Mouse (Mus musculus) layer of hippocampus, postnatal 25 days (tissue): Measurements from ENCODE around the gene Tns3. TPM values are rescaled to one million over a fixed set of nuclear protein-coding genes. Genes with fewer than 3 reads are reported as not detected.
"Not testable (repeated sequence)": the region's sequence is repeated elsewhere in the genome, so short reads cannot be mapped to it uniquely, and the experiment has no call there.

Experiments used
- DNase-seq, 2 experiments: peaks; one replicate each; pipeline ENCODE4 v3.0.0; 2022; ENCODE audit warnings: mixed read lengths in 2 of 2, low spot score in 1 of 2; ENCODE audit errors: extremely low spot score in 1 of 2
- total RNA-seq, 2 experiments: library from RNA; stranded (reverse); gene quantifications; 2 replicates each; pipeline ENCODE4 v1.2.3; 2021

Gene Tns3
- total RNA-seq, 2 experiments from 2014 or later: 46.6 to 53.2 TPM

DNA sequence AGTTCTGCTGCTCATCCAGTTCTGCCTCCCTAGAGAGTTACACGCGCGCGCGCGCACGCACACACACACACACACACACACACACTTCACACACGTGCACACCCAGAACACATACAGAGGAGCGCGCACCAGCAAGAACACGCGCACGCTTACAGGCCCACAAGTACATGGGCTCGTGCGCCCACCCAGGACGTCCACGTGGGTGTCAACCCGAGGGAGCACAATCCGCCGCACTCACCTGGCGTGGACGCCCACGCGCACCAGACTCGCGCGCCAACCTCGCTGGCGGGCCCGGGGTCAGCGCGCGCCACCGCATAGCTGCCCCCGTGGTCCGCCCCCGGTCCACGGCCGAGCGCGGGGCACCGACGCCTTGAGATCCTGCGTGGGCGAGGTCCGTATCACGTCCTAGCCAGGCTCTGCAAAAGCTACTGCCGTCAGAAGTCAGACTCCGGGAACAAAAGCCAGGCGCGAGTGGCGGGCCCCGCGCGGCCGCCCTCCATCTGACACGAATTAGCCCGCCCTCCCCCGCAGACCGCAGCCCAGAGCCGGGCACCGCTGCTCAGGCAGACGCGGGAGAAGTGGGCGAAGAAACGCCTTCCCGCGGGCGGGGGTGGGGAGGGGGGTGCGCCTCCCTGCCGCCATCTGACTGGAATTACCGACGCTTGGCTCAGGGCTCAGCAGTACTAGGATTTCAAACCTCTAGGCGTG, 40.0 kb downstream of the Tns3 start:
- DNase-seq: peak; percentile 31 to 39

DNA sequence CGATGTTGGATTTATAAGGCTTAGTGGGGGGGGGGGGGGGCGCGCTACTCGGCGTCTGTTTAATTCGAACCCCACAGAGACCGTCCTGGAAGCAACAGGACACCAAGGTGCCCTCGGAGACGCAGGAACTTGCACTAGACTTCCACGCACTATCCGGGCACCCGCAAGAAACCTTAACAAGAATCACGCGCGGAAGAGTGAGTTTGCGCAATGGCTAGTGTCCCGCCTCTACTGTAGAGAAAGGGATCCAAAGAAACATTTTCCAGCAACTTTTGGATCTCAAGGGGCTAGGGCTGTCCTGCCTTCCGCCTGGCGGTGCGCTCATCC, 40.5 kb downstream of the Tns3 start:
- DNase-seq: no peak

DNA sequence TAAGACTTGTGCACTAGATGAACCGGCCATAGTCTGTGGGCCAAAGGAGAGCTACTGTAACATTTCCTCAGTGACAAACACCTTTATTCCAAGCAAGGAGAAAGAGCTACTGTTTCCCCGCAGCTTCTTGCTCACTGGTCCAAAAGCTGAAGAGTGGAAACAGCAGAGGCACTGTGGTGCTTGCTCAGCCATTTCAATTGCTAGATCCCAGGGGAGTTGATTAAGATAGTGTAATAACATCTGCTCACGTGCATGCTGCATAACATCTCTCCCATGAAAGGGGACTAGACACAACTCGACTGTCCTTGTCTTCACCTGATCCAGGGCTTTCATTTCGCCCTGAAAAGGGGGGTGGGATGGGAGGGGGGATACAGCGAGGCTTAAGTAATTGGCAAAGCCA, 41.7 kb downstream of the Tns3 start:
- DNase-seq: no peak

DNA sequence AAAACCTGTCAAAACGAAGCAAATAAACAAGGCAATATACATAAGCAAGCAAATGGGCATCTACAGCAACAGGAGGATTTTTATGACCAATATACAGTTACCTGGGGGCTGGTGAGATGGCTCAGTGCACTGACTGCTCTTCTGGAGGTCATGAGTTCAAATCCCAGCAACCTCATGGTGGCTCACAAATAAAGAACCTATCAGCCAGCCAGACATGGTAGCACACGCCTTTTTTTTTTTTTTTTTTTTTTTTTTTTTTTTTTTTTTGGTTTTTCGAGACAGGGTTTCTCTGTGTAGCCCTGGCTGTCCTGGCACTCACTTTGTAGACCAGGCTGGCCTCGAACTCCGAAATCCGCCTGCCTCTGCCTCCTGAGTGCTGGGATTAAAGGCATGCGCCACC, 45.2 kb downstream of the Tns3 start:
- DNase-seq: not testable (repeated sequence)

DNA sequence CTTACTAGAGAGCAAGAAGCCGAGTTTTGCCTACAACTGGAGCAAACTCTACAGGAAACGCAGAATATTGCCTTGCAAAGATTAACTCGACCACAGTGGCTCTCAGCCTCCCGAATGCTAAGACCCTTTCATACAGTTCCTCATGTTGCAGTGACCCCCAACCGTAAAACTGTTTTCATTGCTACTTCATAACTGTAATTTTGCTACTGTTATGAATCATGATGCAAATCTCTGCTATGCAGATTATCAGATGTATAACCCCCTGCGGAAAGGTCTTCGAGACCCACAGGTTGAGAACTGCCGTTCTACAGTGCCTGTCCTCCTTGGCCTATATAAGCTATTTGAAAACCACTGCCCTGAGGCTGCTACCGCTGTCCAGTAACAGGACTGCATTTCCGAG, 46.0 kb downstream of the Tns3 start:
- DNase-seq: no peak

DNA sequence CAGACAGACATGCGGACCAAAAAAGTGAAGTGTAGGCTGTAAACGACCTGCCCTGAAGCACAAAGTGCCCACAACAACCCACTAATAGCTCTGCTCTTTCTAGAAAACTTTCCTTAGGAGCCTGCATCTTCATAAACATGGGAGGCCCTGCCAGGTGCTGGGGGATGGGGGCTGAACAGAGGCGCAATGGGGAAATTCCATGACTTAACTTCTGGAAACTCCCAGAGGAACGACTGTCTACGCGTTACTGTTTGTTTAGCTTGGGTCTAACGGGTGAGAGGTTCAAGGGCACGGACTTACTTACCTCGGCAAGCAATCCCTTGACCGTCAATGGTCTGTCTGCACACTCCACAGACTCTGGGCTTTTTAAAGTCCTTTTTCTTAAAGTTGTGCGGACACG, 48.9 kb downstream of the Tns3 start:
- DNase-seq: no peak

DNA sequence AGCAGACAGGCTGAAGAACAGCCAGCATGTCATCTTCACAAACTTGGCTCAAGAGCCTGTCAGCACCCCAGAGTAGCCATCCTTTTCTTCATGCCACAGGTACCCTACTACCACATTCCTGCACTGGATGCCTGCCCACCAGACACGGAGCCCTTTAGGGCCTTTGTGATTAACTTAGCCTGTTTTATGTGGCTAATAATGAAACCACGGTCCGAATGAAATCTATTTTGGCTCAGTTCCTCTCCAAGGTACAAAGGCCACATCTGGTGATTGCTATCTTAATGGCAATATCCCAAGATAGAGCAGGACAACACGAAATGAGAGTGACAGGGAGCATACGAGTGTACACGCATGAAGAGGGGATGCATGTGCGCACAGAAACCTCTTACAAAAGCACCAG, 53.9 kb downstream of the Tns3 start:
- no peak for DNase-seq

DNA sequence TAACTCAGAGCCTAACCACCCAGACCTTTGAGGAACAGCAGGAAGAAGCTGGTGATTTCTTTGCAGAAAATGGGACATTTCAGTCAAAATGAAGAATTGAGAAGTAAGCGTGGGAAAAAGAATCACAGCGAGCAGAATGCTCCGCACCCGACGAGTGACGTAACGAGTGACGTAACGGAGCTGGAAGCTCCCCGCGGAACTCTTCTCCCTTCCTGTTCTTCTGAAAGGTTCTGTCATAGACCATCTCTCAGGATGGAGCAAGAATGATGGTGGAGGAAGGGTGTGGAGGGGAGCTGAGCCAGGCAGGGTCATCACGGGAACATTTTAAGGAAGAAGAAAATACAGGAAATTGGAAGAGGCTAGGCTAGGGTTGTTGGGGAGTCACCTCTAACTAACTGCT, 54.5 kb downstream of the Tns3 start:
- DNase-seq: no peak

DNA sequence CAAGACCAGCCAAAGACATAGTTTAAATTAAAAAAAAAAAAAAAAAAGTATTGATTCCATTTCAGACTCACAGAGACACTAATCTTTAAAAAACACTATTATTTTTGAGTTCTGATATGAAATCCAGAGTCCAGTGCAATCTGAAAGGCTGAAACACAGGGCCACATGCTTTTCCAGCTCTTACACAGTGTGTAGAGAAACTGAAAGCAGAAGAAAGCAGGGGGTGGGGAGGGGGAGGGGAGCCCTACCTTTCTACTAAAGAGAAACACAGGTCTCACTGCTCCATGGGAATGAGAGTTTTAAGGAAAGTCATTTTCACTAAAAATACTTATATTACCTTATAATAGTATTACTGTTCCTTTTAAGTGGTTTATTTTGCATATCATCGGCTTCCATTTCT, 57.2 kb downstream of the Tns3 start:
- no peak for DNase-seq

DNA sequence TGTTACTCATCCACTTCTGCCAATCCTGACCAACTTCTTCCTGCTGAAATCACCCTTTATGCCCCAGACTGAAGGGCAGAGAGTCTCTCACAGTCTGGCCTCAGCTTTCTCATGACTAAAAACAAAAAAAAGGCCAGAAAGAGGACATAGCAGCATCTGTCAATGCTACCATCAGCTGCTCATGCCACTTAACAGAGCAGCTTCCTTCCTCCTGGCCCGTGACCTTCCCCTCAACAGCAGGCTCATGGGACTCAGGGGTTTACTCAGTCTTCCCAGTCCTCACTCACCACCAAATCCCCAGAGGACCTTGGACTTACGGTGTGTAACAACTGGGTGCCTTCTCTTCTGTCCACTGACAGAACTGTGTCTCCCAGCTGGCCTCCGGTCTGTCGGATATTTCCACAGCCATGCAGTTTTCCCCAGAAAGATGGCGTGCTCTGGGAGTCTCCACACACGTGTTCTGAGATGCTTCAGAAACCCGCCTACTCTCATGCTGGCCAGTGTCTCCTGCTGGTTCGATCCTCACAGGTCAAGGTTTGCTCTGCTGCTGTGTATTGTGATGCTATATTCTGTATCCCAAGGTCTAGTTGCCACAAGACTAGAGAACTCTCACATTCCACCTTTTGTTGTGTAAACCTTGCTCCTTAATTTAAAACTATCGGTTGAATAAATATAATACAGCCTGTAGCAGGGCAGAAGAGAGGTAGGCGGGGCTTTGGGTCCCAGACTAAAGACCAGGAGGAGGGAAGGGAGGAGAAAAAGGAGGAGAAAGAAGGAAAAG, 59.4 kb downstream of the Tns3 start:
- DNase-seq: no peak

DNA sequence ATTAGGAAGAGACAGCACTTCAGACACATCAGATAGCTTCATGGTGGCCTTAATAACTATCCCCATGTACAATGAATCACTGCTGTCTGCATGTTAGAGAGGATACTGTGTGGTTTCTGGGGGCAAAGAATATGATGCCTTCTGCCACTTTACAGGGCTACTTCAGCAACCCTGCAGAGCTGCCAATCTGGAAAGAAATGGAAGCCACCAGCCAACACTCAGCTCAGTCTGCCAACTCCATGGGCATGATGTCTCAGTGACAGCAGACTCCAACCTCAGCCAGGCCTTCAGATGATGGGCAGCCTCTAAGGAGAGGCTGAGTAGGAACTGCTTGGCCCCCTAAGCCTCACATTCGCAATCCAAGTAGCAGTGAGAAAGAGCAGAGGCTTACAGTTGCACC, 61.7 kb downstream of the Tns3 start:
- DNase-seq: no peak

DNA sequence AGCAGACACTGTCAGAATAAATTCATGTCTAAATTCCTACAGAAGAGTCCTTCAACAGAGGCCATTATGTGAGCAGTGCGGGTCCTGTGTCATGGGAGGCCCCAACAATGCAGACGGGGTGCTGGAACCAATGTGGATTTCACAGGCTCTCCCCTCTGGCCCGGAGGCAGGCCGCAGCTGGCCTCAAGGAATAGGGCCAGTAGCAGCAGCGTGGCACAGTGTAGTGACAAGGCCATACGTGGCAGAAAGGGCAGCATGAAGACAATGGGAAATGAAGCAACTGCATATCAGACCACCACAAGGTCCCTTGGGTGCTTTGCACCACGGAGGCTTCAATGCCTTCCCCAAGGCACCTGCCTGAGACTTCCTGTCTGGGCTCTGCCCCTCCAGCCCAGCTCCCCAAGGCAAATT, 62.9 kb downstream of the Tns3 start:
- no peak for DNase-seq

DNA sequence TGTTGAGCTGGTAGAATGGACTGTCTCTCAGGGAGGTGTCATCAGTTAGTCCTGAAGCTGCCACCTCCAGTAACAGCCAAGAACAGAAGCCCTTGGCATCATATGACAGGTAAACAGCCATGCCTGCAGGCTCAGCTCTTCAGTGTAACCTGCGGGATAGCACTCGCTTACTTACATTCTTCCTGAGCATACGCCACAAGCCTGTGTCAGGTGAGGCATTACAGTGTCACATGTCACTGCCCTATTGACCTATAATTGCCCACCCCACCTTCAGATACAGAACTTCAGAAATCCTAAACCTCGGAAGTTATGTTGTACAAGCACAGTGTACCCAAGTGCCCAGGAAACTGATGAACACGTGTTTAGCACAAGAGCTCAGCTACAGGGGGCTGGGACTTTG, 68.7 kb downstream of the Tns3 start:
- DNase-seq: no peak

DNA sequence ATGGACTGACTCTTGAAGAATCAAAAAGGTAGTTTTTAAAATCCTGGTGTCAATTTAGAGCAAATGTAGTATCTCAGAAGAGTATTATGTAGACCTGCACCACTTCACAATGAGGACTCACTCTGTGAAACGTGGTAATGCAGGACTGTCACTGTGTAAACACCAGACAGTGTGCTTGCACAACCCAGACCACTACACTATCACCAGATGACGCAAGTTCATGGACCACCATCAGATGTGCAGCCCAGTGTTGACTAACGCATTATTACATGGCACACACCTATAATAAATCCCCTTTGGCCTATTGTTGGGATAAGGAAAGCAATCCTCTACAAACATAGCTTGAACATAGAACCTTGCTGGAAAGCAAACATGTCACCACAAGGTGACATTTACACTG, 71.2 kb downstream of the Tns3 start:
- DNase-seq: no peak

DNA sequence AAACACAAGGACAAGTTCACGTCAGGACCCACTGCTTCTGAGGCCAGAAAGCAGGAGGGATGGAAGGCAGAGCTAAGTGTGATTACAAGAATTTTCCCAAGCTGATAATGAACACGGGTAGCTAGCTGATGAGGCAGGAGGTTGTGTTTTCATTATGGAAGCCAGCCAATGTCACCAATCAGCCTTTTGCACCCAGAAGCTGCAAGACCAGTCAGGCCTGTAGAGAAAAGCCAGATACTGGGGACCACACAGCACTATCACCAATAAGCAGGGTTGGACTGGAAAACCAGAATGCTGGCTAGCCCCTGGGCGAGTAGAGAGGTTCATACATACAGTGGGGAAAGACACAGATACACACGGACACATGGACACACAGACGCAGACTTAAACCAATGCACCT, 73.1 kb downstream of the Tns3 start:
- no peak for DNase-seq

DNA sequence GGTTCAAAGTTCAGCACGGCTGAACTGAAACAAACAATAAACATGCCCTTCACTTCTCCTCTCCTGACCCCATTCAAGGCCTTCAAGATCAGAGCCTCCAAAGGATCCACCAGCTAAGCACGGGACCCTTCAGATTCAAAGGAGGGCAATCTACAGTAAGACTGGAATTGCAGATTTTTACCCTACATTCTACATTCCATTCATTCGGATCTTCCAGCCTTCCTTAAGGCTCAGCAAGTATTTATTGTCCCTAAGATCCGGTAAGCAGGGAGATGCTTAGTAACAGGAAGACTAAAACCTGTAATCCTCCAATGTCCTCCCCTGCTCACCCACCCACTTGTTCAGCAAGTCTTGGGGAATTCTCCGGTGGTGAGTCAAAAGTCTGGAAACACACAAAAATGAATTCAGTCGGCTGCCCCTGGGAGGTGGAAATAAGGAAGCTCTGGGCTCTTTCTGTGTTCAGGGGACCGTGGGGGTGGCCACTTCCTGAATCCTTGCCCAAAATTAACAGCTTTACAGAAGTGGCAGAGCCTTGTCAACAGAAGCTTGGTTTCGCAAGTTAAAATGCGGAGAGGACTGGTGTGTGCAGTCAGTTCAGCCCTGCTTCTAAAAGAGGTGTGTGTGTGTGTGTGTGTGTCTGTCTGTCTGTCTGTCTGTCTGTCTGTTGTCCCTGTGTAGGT, 75.0 kb downstream of the Tns3 start:
- no peak for DNase-seq

DNA sequence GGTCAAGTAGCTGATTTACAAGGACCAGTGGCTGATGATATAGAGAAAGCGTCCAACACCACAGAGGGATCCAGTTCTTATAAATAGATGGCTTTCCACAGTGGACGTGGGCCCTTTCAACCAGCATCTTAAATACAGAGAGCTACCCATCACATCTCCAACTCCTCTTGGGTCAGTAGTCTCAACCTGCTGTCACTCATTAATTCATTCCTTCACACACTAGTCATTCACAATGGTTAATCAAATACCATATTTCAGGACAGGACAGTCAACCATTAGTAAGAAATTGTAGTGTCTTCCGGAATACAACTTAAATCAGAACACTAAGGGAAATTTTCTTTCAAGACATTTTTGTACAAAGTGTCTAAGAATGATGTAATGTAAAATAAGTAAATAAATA, 76.4 kb downstream of the Tns3 start:
- DNase-seq: no peak

DNA sequence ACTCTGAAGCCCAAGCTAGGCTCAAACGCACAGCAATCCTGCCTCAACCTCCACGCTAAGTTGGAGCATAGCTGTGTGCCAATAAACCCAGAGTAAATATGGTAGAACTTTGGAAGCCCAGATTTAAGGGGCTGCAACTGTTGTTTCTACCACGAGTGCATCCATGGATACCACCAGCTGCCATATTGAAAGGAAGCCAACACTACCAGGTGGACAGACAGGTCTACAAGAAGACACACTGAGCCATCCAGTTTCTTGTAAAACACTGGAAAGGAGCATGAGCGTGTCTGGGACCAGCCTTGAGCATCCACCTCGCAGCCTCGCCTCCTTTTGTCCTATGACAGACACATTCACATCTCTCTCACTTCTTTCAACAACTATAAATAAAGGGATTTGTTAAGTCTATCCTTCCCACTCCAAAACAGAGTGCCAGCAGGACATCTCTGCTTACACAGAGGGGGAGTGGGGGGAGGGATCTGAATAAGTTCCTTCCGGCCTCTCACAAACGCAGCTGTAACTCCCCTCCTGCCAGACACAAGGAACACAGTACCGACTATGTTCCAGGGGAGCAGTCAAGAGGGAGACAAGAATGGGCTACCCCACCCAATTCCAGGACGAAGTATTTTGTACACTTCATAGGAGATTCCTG, 77.2 kb downstream of the Tns3 start:
- no peak for DNase-seq

DNA sequence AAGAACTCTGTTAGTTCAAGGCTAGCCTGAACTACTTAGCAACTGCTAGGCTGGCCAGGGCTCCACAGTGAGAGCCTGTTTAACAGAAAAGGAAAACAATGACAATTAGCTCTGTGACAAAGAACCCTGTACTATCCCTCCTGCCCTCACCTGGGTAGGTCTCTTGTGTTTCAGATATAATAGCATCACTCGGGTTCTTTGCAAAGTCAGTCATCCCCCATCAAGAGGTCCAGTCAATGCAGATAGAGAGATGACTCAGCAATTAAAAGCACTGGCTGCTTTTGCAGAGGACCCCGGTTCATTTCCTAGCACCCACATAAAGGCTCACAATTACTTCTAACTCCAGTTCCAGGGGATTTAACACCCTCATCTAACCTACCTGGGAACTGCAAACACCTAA, 78.0 kb downstream of the Tns3 start:
- no peak for DNase-seq

DNA sequence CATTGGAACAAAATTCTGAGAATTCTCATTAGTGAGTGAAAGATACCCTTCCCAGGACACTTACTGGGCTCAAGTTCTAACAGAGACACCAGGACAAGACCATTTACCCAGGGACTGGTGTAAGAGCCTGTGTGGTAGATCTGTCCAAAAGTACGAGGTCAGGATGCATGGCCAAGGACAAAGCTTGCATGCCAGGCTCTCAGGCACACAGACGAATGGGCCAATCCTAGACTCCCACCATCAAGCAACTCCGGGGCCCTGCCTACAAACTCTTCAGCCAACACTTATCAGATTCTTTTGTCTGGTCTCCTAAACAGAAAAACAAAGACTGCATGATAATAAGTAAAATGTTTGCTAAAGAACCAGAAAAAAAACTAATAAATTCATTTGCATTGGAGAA, 78.6 kb downstream of the Tns3 start:
- DNase-seq: no peak

DNA sequence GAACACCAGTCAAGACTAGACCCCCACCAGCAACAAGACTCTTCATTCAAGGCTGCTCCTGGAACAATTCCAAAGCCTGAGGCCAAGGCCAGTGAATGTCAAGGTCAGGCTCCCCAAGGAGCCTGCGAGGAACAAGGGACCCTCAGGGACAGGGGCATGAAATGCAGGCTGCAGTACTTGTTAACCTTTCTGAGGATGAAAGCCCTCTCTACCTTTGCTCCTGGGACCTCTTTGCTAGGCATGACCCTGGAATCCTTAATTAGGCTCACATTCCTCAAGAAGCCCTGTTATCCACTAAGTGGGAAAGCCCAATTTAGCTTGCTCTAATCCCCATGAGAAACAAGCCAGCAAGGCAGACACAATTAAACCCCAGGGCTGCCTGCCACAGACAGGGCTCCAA, 79.4 kb downstream of the Tns3 start:
- no peak for DNase-seq
